Mouse (Mus musculus) ES-E14 (cell line): ENCODE data around the gene Shb. TPM values are rescaled to one million over a fixed set of nuclear protein-coding genes. Genes with fewer than 3 reads are reported as not detected.

Experiments used
- DNase-seq: peaks from one replicate; pipeline ENCODE4 v3.0.0-alpha.2; 2013; ENCODE audit warnings: low read depth, low spot score
- H3K27ac ChIP-seq: 2 replicates; pipeline ENCODE4 v1.5.1; 2012; ENCODE audit warnings: low read depth, mild to moderate bottlenecking, low read length, moderate library complexity, mixed read lengths; ENCODE audit not compliant: poor library complexity, insufficient read depth, severe bottlenecking
- H3K36me3 ChIP-seq: 2 replicates; pipeline ENCODE4 v1.6.1; 2012; ENCODE audit warnings: mild to moderate bottlenecking, low read length, moderate library complexity, mixed read lengths; ENCODE audit not compliant: control insufficient read depth, poor library complexity, insufficient read depth, severe bottlenecking
- H3K4me1 ChIP-seq, 2 experiments: fragments of 150-350 bp in 1 of 2; sonication (generic) in 1 of 2; 2 replicates each; pipeline ENCODE4 v1.6.1; 2012; ENCODE audit warnings: low read length in 2 of 2, mild to moderate bottlenecking in 1 of 2, mixed read lengths in 1 of 2; ENCODE audit not compliant: control insufficient read depth in 2 of 2, insufficient read depth in 2 of 2, poor library complexity in 1 of 2
- H3K4me3 ChIP-seq, 2 experiments: fragments of 150-350 bp in 1 of 2; sonication (generic) in 1 of 2; 2 replicates each; pipeline ENCODE4 v1.5.1; 2012; ENCODE audit warnings: low read length in 2 of 2, low read depth in 1 of 2, mild to moderate bottlenecking in 1 of 2, mixed read lengths in 1 of 2; ENCODE audit not compliant: insufficient read depth in 1 of 2, poor library complexity in 1 of 2, severe bottlenecking in 1 of 2
- H3K9ac ChIP-seq: 2 replicates; pipeline ENCODE4 v1.6.1; 2012; ENCODE audit warnings: low read depth, mild to moderate bottlenecking, low read length, mixed read lengths; ENCODE audit not compliant: poor library complexity, insufficient read depth, severe bottlenecking
- H3K9me3 ChIP-seq: fragments of 150-350 bp; sonication (generic); 2 replicates; pipeline ENCODE4 v1.6.1; 2012; ENCODE audit warnings: low read depth, mild to moderate bottlenecking, low read length; ENCODE audit not compliant: control insufficient read depth, insufficient read depth
- CHD2 ChIP-seq: IDR thresholded peaks from 2 replicates; pipeline ENCODE4 v1.6.1; 2014; ENCODE audit warnings: mild to moderate bottlenecking, low read depth, low read length, inconsistent platforms
- HCFC1 ChIP-seq: IDR thresholded peaks from 2 replicates; pipeline ENCODE4 v1.6.1; 2012; ENCODE audit warnings: low read length, inconsistent platforms, borderline replicate concordance; ENCODE audit not compliant: insufficient read depth
- MAFK ChIP-seq: IDR thresholded peaks from 2 replicates; pipeline ENCODE4 v1.6.1; 2014; ENCODE audit warnings: mild to moderate bottlenecking, low read depth, low read length, inconsistent platforms; ENCODE audit not compliant: insufficient read depth
- ZC3H11A ChIP-seq: IDR thresholded peaks from 2 replicates; pipeline ENCODE4 v1.6.1; 2012; ENCODE audit warnings: low read depth, mild to moderate bottlenecking, inconsistent platforms, low read length, borderline replicate concordance
- ZNF384 ChIP-seq: IDR thresholded peaks from 2 replicates; pipeline ENCODE4 v1.6.1; 2012; ENCODE audit warnings: low read depth, low read length, inconsistent platforms
- in situ Hi-C, 2 experiments: fragments of 600-800 bp; cut with MboI; formaldehyde crosslinking; loops; one replicate each; pipeline ENCODE4 v1.15.1; 2025; ENCODE audit warnings: low sequenced_read_pairs in 2 of 2, inconsistent platforms in 1 of 2; ENCODE audit not compliant: unreplicated experiment in 2 of 2
- total RNA-seq: library from RNA; depleted of rRNA; stranded (reverse); fragments of 300-350 nt; gene quantifications from 2 replicates; pipeline ENCODE4 v1.2.3, GENCODE M21; 2012

The Shb gene
- total RNA-seq, 1 experiment = 15.9 TPM

DNA sequence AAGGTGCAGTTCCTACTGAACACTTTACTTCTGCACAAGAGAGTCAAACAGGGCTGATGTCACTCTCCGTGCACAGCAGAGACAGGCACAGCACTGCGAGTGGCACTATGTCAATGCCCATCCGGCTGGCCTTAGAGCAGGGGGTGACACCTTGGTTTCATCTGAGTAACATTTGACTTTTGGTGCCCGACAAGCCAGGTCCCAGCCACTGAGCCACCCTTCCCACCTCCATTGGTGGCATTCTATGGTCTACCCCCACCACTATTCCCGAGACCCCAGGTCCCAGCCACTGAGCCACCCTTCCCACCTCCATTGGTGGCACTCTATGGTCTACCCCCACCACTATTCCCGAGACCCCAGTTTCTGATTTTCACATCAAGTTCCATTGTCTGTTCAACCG is 128.2 kb downstream of the Shb start:
- Histone ChIP-seq H3K27ac (no peak overlapping the region), H3K9me3 (no peaks in the 10 kb centered on the region), H3K36me3 (peaks cover 20% of the 10 kb centered on the region), H3K4me3 (no peak overlapping the region), H3K4me1 (peaks cover 4 to 9% of the 10 kb centered on the region in 2 experiments; a peak in 3 of 4 replicates), H3K9ac (no peak overlapping the region)
- in situ Hi-C loops = loop anchor here in 1 of 2 experiments (25.0 kb wide), 1 partner anchor 383 kb away; the partner anchor contains the start of gene Aldh1b1
- DNase-seq = no peak
- no peak for TF ChIP-seq CHD2
- no peak for TF ChIP-seq ZC3H11A
- TF ChIP-seq ZNF384 = no peak
- TF ChIP-seq HCFC1 = no peak
- TF ChIP-seq MAFK = no peak

DNA sequence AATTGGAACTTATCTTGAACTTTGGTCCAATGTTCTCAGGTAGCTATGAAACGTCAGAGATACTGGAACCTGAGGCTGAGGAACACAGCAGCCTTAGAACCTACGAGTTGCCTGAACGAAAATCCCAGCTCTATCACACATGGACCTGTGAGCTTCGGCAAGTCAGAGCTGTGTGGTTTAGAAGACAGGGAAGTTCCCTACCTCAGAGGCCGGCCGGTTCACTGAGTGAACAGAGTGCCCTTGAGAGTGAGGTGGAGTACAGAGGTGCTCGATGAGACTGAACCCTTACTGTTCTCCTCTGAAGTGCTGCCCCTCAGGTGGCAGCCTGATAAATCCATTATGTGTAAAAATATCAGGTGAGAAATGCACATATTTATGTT is 128.8 kb downstream of the Shb start:
- in situ Hi-C loops = loop anchor here in 1 of 2 experiments (25.0 kb wide), 1 partner anchor 384 kb away; the partner anchor contains the start of gene Aldh1b1
- no peaks in the 10 kb centered on the region for H3K9me3 ChIP-seq
- no peak for TF ChIP-seq ZC3H11A
- TF ChIP-seq HCFC1 = no peak
- TF ChIP-seq MAFK = no peak
- TF ChIP-seq CHD2 = no peak
- TF ChIP-seq ZNF384 = no peak
- no peak overlapping the region for H3K27ac ChIP-seq
- H3K9ac ChIP-seq = no peak overlapping the region
- peaks cover 24% of the 10 kb centered on the region for H3K36me3 ChIP-seq
- DNase-seq = no peak
- peaks cover 3 to 9% of the 10 kb centered on the region in 2 experiments; a peak in 3 of 4 replicates for H3K4me1 ChIP-seq
- no peak overlapping the region for H3K4me3 ChIP-seq

DNA sequence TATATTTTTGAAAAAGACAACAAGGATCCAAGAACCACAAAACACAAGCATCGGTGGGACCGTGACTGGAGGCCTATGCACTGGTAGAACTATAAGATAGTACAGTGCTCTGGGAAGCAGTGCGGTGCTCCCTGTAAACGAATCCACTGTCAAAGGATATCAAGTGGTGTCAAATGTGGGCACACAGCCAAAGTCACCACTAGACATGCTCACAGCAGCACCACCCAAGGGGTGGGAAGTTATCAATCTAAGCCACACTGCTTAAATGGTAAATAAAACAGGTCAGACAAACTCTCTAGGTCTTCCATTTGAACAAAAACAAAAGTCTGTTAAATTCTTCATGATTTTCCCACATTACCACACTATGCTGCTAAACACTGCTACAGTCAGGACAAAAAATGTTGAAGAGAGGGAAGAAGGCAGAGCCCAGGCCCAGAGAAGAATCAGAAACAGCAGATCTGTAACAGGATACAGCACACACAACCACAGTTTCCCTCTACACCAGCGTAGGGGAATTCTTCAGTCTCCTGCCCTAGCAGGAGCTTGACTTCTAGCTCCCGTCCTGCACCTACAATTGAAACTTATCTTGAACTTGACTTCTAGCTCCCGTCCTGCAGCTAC is 129.3 kb downstream of the Shb start:
- DNase-seq = no peak
- H3K9me3 ChIP-seq = no peaks in the 10 kb centered on the region
- no peak overlapping the region for H3K27ac ChIP-seq
- H3K4me1 ChIP-seq = peaks cover 3 to 9% of the 10 kb centered on the region in 2 experiments; a peak in 3 of 4 replicates
- in situ Hi-C loops = loop anchor here in 1 of 2 experiments (25.0 kb wide), 1 partner anchor 384 kb away; the partner anchor contains the start of gene Aldh1b1
- H3K36me3 ChIP-seq = peaks cover 24% of the 10 kb centered on the region
- no peak overlapping the region for H3K9ac ChIP-seq
- no peak for TF ChIP-seq HCFC1
- no peak for TF ChIP-seq ZNF384
- TF ChIP-seq CHD2 = no peak
- TF ChIP-seq MAFK = no peak
- TF ChIP-seq ZC3H11A = no peak
- no peak overlapping the region for H3K4me3 ChIP-seq

DNA sequence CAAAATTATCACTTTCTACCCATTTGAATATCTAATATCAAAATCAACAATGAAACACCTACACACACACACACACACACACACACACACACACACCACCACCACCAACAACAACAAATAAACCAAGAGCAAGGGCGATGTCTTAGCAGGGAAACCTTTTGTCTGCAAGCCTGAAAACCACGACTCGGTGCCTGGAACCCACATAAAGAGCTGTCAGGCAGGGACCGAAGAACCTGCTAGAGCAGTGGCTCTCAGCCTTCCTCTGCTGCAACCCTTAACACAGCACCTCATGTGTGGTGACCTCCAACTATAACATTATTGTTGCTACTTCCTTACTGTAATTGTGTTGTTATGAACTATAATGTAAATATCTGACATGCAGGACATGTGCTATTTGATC is 130.0 kb downstream of the Shb start:
- Histone ChIP-seq H3K9ac (no peak overlapping the region), H3K27ac (no peak overlapping the region), H3K4me3 (no peak overlapping the region), H3K36me3 (peaks cover 24% of the 10 kb centered on the region), H3K9me3 (no peaks in the 10 kb centered on the region), H3K4me1 (peaks cover 3 to 4% of the 10 kb centered on the region in 2 experiments; a peak in 2 of 4 replicates)
- DNase-seq = no peak
- TF ChIP-seq HCFC1 = no peak
- TF ChIP-seq CHD2 = no peak
- TF ChIP-seq ZNF384 = no peak
- TF ChIP-seq MAFK = no peak
- no peak for TF ChIP-seq ZC3H11A
- in situ Hi-C loops = loop anchor here in 1 of 2 experiments (25.0 kb wide), 1 partner anchor 385 kb away; the partner anchor contains the start of gene Aldh1b1
